Mouse (Mus musculus): Measurements from ENCODE around the gene Npm1.

DNA sequence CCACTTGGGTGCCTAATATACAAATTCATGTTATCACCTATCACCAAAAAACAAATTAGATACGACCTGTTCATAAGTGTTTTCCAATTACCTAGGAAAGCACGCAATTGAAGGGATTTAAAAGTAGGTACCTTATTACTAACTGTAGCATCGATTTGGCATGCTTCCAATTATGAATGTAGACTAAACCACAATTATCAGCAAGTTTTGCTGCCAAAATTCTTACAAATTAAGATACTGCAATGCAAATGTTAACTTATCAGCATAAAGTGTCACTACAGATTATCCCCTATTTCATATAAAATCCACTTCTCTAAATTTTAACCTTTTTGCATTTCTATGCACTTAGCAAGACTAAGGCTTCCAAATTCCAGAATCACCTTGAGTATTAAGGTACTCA lies 8.5 kb downstream of the Npm1 start:
- TF ChIP-seq POLR2A (IDR thresholded peaks at IDR 0.05; ENCODE audit: insufficient read depth, low read depth, low read length) (no peak), CTCF (IDR thresholded peaks at IDR 0.05) (no peak)

All from heart, adult 2 months (tissue).